Mouse (Mus musculus) cerebellum, adult 2 months (tissue): ENCODE data around the gene Tango6. TPM values are rescaled to one million over a fixed set of nuclear protein-coding genes. Genes with fewer than 3 reads are reported as not detected.
"Not testable (repeated sequence)": the region's sequence is repeated elsewhere in the genome, so short reads cannot be mapped to it uniquely, and the experiment has no call there.

Experiments
- DNase-seq, 2 experiments: peaks; one replicate each; pipeline ENCODE4 v3.0.0; 2021
- H3K27ac ChIP-seq: fragments of 200-500 bp; 2 replicates; pipeline ENCODE4 v1.5.1; 2012; ENCODE audit warnings: low read length, control low read depth, inconsistent platforms; ENCODE audit not compliant: insufficient read depth
- H3K27me3 ChIP-seq: fragments of 200-500 bp; 2 replicates; pipeline ENCODE4 v1.6.1; 2012; ENCODE audit warnings: inconsistent platforms, mild to moderate bottlenecking, low read length, moderate library complexity; ENCODE audit not compliant: control insufficient read depth, insufficient read depth
- H3K4me1 ChIP-seq: fragments of 200-500 bp; 2 replicates; pipeline ENCODE4 v1.6.1; 2011; ENCODE audit warnings: low read length; ENCODE audit not compliant: control insufficient read depth, insufficient read depth
- H3K4me3 ChIP-seq: fragments of 200-500 bp; replicated peaks from 2 replicates; pipeline ENCODE3; 2011; ENCODE audit warnings: mild to moderate bottlenecking, low read depth, low read length, control low read depth; ENCODE audit not compliant: insufficient read depth
- CTCF ChIP-seq: fragments of 200-500 bp; IDR thresholded peaks from 2 replicates; pipeline ENCODE4 v1.5.1; 2011; ENCODE audit warnings: low read depth, mild to moderate bottlenecking, control low read depth, low read length, moderate library complexity, borderline replicate concordance; ENCODE audit not compliant: insufficient read depth
- POLR2A ChIP-seq: fragments of 200-500 bp; IDR thresholded peaks from 2 replicates; pipeline ENCODE4 v1.6.1; 2011; ENCODE audit warnings: low read length, control low read depth, borderline replicate concordance; ENCODE audit not compliant: insufficient read depth
- WGBS: fragments of 180-500 bp; shearing (Covaris S2); methylation state at CpG from one replicate; pipeline ENCODE4 v1.1.7; 2018; 5-methylcytosine and 5-hydroxymethylcytosine counted together
- polyA plus RNA-seq: library from polyadenylated mRNA; depleted of rRNA; stranded (reverse); fragments of >200 nt; gene quantifications from 2 replicates; pipeline ENCODE4 v1.2.3, GENCODE M21; 2012

Tango6 gene
- polyA plus RNA-seq, 1 experiment, result 5.3 TPM

DNA sequence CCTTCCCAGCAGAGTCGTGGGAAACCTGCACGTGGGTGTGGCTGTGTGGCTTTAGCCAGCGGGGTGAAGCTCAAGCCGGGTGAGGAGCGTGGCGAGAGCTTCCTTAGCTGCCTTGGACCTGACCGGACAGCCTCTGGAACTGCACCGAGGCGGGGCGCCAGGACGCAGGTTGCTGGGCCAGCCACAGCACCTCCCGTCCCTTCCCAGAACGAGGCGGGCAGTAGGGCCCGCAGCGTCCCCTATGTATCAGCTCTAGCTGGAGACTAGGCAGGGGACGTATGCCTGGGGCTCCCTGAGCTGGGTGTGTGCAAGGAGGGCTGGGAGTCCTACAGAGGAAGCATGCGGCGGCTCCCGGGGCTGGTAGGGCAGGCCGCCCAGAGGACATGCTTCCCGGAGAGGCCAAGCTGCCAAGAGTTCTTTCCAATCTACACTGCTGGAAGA is 189.1 kb downstream of the Tango6 start:
- under 1% methylated on average over 22 of the region's 22 CpGs for WGBS
- Histone ChIP-seq H3K4me3 (peak overlapping the region; percentile 25), H3K27me3 (no peaks in the 10 kb centered on the region), H3K27ac (no peak overlapping the region), H3K4me1 (peaks cover 11% of the 10 kb centered on the region)
- DNase-seq, result peak; percentile 64
- TF ChIP-seq POLR2A (no peak), CTCF (0 out of 2 replicates have a peak, but pooled peaks have one; percentile 12)

DNA sequence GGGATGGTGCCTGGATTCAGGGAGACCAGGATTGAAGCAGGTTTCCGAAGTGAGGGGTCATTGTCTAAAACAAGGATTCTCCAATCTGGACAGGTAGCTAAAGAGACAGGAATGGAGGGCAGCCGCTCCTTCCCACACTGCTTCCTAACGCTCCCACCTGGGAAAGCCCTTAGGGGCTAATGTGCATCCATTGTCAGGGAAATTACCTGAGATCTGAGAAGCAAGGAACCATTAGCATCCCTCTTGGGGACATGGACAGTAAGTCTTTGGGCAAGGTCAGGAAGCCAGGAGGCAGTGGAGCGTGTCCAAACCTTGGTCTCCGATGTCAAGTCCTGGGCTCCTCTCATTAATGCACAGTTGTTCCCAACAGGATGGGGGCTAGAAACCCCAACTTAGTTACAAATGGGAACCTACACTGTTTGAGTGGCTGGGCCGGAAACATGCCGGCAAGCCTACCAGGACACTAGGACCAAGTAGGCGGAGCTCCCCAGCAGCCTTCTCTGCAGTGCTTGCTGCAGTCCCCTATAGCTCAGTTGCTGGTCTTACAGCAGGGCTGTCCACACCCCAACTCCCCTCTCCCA is 189.7 kb downstream of the Tango6 start:
- no peak for TF ChIP-seq CTCF
- no peak for TF ChIP-seq POLR2A
- DNase-seq, result no peak
- Histone ChIP-seq H3K27me3 (no peaks in the 10 kb centered on the region), H3K27ac (no peak overlapping the region), H3K4me3 (no peak overlapping the region), H3K4me1 (peaks cover 11% of the 10 kb centered on the region)
- WGBS, result 29% methylated on average over 8 of the region's 8 CpGs

DNA sequence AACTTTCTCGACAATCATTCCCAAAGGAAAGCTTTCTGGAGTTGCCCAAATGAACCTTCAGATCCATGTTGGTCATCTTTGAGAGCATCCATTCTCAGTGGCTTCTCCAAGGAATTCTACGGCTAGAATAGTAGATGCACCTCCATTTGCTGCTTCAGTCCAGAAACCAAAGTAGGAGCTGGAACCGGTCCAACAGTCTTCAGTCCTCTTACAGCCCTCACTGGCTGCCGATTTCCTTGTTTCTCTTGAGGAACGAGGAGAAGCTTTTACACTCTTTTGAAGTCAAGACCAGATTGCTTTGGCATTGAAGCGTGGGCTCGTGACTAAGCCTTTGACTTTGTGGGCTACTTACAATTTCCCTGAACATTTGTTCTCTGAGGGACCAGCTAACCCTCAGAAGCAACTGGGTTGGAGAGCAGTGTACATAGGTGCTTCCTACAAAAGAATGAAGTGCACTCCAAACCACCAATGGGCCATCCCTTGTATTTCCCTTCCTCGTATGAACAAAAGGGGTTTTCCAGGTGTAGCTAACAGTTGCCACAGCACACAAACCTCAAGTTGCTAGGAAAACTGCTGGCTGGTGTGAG is 197.3 kb downstream of the Tango6 start:
- 77% methylated on average over 8 of the region's 8 CpGs for WGBS
- H3K27ac ChIP-seq, result no peak overlapping the region
- H3K4me1 ChIP-seq, result no peaks in the 10 kb centered on the region
- DNase-seq, result no peak
- H3K27me3 ChIP-seq, result no peaks in the 10 kb centered on the region
- TF ChIP-seq POLR2A (no peak), CTCF (no peak)
- no peak overlapping the region for H3K4me3 ChIP-seq

DNA sequence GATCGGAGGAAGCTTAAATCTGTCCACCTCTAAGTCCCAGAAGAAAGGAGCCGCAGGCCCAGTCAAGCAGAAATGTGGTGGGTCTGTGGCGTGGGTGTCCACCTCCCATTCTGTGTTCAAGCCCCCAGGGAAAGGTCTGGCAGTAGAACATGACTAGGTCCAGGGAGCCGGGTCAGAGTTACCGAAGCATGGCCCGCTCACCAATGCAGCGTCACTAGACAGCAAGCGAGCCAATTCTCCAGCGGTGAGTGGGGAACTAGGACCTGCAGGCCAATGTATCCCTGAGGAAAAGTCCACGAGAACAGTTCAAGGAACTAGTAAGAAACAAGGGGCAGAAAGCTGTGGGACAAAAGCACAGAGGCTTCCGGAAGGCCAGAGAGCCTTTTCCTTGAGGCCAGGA is 201.2 kb downstream of the Tango6 start:
- WGBS, result 83% methylated on average over 11 of the region's 11 CpGs
- H3K4me1 ChIP-seq, H3K27me3 ChIP-seq, H3K27ac ChIP-seq, DNase-seq, H3K4me3 ChIP-seq: not testable (repeated sequence)

DNA sequence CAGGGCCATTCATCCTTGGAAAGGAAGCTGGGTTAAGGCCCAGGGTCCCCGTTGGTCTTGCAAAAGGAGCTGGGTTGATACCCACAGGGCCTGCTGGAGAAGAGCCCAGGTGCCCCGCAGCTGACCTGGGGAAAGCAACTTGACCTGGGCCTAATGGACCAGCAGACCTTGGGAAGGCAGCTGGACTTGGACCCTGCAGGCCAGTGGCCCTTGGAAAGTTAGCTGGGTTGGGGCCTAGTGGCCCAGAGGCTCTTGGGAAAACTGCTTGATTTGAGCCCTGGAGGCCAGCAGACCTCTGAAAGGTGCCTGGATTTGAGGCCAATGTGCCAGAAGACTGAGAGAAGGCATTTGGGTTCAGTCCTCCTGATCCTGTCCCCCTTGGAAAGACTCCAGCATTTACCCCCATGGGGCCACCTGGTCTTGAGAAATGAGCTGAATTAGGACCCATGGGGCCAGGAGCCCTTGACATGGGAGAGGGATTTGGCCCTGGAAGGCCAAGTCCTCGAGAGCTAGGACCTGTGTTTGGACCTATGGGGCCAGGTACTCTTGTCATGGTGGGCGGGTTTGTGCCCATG is 202.0 kb downstream of the Tango6 start:
- H3K27ac ChIP-seq, H3K4me1 ChIP-seq, H3K4me3 ChIP-seq, DNase-seq, H3K27me3 ChIP-seq: not testable (repeated sequence)
- WGBS, result 85% methylated on average over 4 of the region's 4 CpGs

DNA sequence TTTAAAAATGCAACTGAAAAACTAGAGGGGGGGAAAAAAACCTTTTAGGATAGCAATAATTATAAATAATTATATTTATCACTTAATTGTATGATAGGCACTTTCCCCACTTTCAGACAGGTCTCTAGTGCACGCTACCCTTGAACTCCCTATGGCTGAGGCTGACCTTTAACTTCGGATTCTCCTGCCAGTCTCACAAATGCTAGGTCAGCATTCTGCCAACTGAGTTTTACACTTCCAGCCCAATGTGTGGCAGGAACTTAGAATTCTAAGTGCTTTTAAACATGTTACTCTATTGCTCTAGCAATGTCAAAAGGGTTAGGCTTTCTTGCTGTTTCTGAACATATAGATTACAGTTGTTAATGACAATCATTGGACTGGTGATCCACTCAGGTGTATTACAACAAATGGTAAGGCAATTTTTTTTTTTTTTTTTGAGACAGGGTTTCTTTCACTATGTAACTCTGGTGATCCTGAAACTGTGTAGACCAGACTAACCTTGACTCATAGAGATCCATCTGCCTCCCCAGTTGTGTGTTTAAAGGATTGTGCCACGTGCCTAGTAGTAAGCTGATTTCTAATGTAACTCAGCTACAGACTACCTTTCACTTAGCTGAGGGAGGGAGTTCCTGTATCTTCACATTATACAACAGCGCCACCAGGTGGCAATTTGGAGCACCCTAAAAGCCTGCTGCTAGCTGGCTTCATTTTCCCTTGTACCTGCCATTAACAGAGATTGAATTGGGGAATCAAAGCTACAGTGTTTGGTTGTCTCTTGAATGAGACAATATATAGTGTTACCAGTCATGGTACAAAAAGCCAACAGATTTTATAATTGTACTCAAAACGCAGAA is 204.7 kb downstream of the Tango6 start:
- DNase-seq, result peak; percentile 70 to 77
- TF ChIP-seq CTCF, result peak; percentile 85
- no peak for TF ChIP-seq POLR2A
- Histone ChIP-seq H3K4me3 (no peak overlapping the region), H3K27me3 (no peaks in the 10 kb centered on the region), H3K27ac (no peak overlapping the region), H3K4me1 (peaks cover 5% of the 10 kb centered on the region; the same call in 1 of the 2 replicates)
- WGBS, result 29% methylated on average over 5 of the region's 5 CpGs

DNA sequence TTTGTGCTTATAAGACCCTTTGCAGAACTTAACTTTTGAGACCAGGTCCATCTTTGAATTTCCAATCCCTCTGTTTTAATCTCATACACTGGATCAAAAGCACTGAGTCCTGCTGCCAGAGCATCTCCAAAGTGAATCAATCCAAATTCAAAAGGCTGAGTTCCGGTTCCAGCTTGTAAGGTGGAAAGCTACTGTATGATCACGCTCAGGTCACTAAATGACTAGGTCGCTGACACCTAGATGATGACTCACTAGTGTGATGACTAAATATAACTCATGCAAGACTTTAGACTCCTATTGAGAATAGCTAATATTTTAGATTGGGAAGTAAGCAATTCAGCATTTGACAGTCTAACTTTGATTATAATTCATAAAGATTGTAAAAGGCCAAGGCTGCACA is 205.9 kb downstream of the Tango6 start:
- WGBS, result 63% methylated on average over 3 of the region's 3 CpGs
- Histone ChIP-seq H3K27ac (no peak overlapping the region), H3K4me3 (no peak overlapping the region), H3K4me1 (peaks cover 5% of the 10 kb centered on the region; the same call in 1 of the 2 replicates), H3K27me3 (no peaks in the 10 kb centered on the region)
- no peak for TF ChIP-seq CTCF
- no peak for TF ChIP-seq POLR2A
- no peak for DNase-seq
